Mouse (Mus musculus): ENCODE results near the gene Pip5kl1. TPM values are rescaled to one million over a fixed set of nuclear protein-coding genes. Genes with fewer than 3 reads are reported as not detected.
A peak's percentile ranks its signal among the peaks of the same experiment; 100 is the strongest.

The Pip5kl1 gene
- polyA plus RNA-seq, 1 experiment, result 39.7 TPM

- H3K4me1 ChIP-seq (ENCODE audit: control insufficient read depth, insufficient read depth, low read length), result peaks cover 6% of the 10 kb centered on the region
- H3K36me3 ChIP-seq (ENCODE audit: control insufficient read depth, insufficient read depth, low read length), result no peaks in the 10 kb centered on the region
- no peak overlapping the region; the same call in 1 of the 2 replicates for H3K4me3 ChIP-seq (ENCODE audit: control insufficient read depth, low read depth, low read length)
- TF ChIP-seq CTCF (IDR thresholded peaks at IDR 0.05; ENCODE audit: control insufficient read depth, insufficient read depth, insufficient replicate concordance, low read depth, low read length) (no peak), POLR2A (IDR thresholded peaks at IDR 0.05; ENCODE audit: control insufficient read depth, low read depth, low read length) (no peak)
- no peaks in the 10 kb centered on the region for H3K27me3 ChIP-seq (ENCODE audit: control insufficient read depth, insufficient read depth, low read length)
- no peak overlapping the region for H3K27ac ChIP-seq (ENCODE audit: control insufficient read depth, insufficient read depth, low read depth, low read length)
These were observed 13.2 kb downstream of the Pip5kl1 start for GRCm38 (mm10) chr2:32587731-32588321.

DNA sequence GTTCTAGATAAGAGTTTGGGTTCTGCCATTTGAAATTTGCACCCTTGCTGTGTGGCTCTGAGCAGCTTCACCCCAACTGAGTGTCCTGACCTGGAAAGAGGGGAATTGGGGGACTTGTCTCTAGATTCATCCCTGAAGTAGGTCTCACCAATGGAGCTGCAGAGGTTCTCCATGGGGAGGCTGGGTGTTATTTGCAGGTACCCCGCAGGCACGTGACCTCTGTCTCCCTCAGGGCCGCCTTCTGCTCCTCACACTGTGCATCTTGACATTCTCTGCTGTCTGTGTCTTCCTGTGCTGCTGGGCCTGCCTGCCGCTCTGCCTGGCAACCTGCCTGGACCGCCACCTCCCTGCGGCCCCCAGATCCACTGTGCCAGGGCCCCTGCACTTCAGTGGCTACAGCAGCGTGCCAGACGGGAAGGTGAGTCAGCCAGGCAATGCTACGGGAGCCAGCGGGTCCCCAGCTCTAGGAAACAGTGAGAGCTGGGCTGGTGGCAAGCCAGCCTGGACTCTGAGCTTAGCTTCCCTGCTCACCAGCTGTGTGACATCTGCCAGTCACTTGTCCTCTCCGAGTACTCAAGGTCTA lies 14.7 kb downstream of the Pip5kl1 start:
- Histone ChIP-seq H3K4me3 (ENCODE audit: control insufficient read depth, low read depth, low read length) (no peak overlapping the region), H3K4me1 (ENCODE audit: control insufficient read depth, insufficient read depth, low read length) (peaks cover 3% of the 10 kb centered on the region), H3K27ac (ENCODE audit: control insufficient read depth, insufficient read depth, low read depth, low read length) (no peak overlapping the region), H3K36me3 (ENCODE audit: control insufficient read depth, insufficient read depth, low read length) (no peaks in the 10 kb centered on the region), H3K27me3 (ENCODE audit: control insufficient read depth, insufficient read depth, low read length) (no peaks in the 10 kb centered on the region)
- no peak for TF ChIP-seq CTCF (IDR thresholded peaks at IDR 0.05; ENCODE audit: control insufficient read depth, insufficient read depth, insufficient replicate concordance, low read depth, low read length)
- TF ChIP-seq POLR2A (IDR thresholded peaks at IDR 0.05; ENCODE audit: control insufficient read depth, low read depth, low read length), result no peak

DNA sequence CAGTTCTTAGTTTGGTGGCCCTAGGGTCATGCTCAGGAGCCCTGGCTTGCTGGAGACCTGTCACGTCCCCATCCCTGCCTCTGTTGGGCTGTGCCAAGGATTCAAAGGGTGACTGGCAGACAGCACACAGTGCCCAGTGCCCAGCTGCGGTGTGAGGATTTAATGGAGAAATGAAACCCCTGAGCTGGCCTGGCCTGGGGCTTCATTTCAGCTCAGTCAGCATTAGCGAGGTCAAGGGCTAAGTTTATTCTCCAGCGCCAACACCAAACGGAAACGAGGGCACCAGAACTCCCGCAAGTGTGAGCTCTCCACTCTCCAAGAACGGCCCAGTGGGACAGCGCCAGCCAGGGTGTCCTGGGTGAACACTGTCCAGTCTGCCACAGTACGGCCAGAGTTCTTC lies 15.6 kb downstream of the Pip5kl1 start:
- H3K36me3 ChIP-seq (ENCODE audit: control insufficient read depth, insufficient read depth, low read length), result no peaks in the 10 kb centered on the region
- H3K4me3 ChIP-seq (ENCODE audit: control insufficient read depth, low read depth, low read length), result no peak overlapping the region
- no peak overlapping the region for H3K27ac ChIP-seq (ENCODE audit: control insufficient read depth, insufficient read depth, low read depth, low read length)
- H3K27me3 ChIP-seq (ENCODE audit: control insufficient read depth, insufficient read depth, low read length), result no peaks in the 10 kb centered on the region
- TF ChIP-seq POLR2A (IDR thresholded peaks at IDR 0.05; ENCODE audit: control insufficient read depth, low read depth, low read length) (no peak), CTCF (IDR thresholded peaks at IDR 0.05; ENCODE audit: control insufficient read depth, insufficient read depth, insufficient replicate concordance, low read depth, low read length) (no peak)
- peaks cover 3% of the 10 kb centered on the region for H3K4me1 ChIP-seq (ENCODE audit: control insufficient read depth, insufficient read depth, low read length)

DNA sequence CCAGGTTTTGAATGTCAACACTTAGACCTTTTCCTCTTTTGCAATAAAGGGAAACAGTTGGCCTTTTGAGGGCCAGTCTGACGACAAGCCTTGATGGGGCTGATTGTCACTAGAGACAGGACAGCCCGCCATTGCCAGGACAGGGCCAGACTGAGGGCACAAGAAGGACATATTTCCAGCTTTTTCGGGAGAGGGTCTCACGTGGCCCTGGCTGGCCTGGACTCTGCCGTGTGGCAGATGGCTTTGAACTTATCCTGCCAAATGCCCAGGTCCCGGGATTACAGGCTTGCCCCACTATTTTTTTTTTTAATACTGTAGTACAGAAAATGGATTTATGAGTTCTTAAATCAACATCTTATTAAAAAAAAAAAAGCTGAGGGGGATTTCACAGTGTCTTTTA lies 16.7 kb downstream of the Pip5kl1 start:
- Histone ChIP-seq H3K27ac (ENCODE audit: control insufficient read depth, insufficient read depth, low read depth, low read length) (no peak overlapping the region), H3K36me3 (ENCODE audit: control insufficient read depth, insufficient read depth, low read length) (no peaks in the 10 kb centered on the region), H3K4me3 (ENCODE audit: control insufficient read depth, low read depth, low read length) (no peak overlapping the region), H3K27me3 (ENCODE audit: control insufficient read depth, insufficient read depth, low read length) (no peaks in the 10 kb centered on the region), H3K4me1 (ENCODE audit: control insufficient read depth, insufficient read depth, low read length) (peaks cover 3% of the 10 kb centered on the region; the same call in 1 of the 2 replicates)
- TF ChIP-seq CTCF (IDR thresholded peaks at IDR 0.05; ENCODE audit: control insufficient read depth, insufficient read depth, insufficient replicate concordance, low read depth, low read length) (no peak), POLR2A (IDR thresholded peaks at IDR 0.05; ENCODE audit: control insufficient read depth, low read depth, low read length) (no peak)

- no peak overlapping the region for H3K4me3 ChIP-seq (ENCODE audit: control insufficient read depth, low read depth, low read length)
- no peak for TF ChIP-seq POLR2A (IDR thresholded peaks at IDR 0.05; ENCODE audit: control insufficient read depth, low read depth, low read length)
- no peak for TF ChIP-seq CTCF (IDR thresholded peaks at IDR 0.05; ENCODE audit: control insufficient read depth, insufficient read depth, insufficient replicate concordance, low read depth, low read length)
- H3K36me3 ChIP-seq (ENCODE audit: control insufficient read depth, insufficient read depth, low read length), result no peaks in the 10 kb centered on the region
- no peaks in the 10 kb centered on the region for H3K4me1 ChIP-seq (ENCODE audit: control insufficient read depth, insufficient read depth, low read length)
- H3K27ac ChIP-seq (ENCODE audit: control insufficient read depth, insufficient read depth, low read depth, low read length), result no peak overlapping the region
- no peaks in the 10 kb centered on the region for H3K27me3 ChIP-seq (ENCODE audit: control insufficient read depth, insufficient read depth, low read length)
These were observed 22.1 kb downstream of the Pip5kl1 start for GRCm38 (mm10) chr2:32596725-32597124.

DNA sequence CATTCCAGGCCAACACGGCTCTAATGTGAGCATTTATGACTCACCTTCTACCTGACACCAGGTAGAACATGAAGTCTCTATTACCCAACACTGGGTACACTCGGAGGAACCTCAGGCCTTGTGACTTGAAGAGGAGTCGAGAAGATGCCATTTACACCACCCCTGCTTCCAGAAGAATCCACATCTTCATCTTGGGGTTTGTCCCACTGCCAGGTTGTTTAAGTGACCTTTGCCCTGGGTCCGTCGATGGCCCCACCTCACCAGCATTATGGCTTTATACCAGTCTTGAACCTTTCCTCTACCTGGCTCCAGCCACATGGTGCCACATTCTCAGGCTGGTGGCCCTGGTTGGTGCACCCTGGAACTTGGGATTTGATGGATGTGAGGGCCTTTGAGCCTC lies 22.7 kb downstream of the Pip5kl1 start:
- Histone ChIP-seq H3K36me3 (ENCODE audit: control insufficient read depth, insufficient read depth, low read length) (no peaks in the 10 kb centered on the region), H3K27ac (ENCODE audit: control insufficient read depth, insufficient read depth, low read depth, low read length) (no peak overlapping the region), H3K27me3 (ENCODE audit: control insufficient read depth, insufficient read depth, low read length) (no peaks in the 10 kb centered on the region), H3K4me3 (ENCODE audit: control insufficient read depth, low read depth, low read length) (no peak overlapping the region), H3K4me1 (ENCODE audit: control insufficient read depth, insufficient read depth, low read length) (no peaks in the 10 kb centered on the region)
- no peak for TF ChIP-seq CTCF (IDR thresholded peaks at IDR 0.05; ENCODE audit: control insufficient read depth, insufficient read depth, insufficient replicate concordance, low read depth, low read length)
- no peak for TF ChIP-seq POLR2A (IDR thresholded peaks at IDR 0.05; ENCODE audit: control insufficient read depth, low read depth, low read length)

DNA sequence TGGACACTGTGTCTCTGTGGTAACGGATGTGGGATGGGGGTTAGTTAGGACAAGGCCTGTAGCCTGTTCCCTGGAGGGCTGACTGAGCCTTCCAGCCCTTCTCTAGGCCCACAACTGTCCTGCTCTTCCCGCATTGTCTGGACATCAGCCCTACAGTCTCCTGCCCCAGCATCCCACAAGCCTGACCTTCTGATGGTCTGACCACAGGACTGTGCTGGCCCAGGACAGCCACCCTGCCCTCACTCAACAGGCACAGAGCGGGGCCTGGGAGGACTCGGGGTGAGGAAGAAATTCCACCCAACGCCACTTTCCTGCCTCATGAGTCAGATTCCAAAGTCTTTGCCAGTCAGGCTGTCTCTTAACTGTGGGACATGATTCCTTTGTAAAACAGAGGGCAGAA lies 23.1 kb downstream of the Pip5kl1 start:
- Histone ChIP-seq H3K27ac (ENCODE audit: control insufficient read depth, insufficient read depth, low read depth, low read length) (no peak overlapping the region), H3K27me3 (ENCODE audit: control insufficient read depth, insufficient read depth, low read length) (no peaks in the 10 kb centered on the region), H3K4me1 (ENCODE audit: control insufficient read depth, insufficient read depth, low read length) (peaks cover 4% of the 10 kb centered on the region), H3K4me3 (ENCODE audit: control insufficient read depth, low read depth, low read length) (no peak overlapping the region), H3K36me3 (ENCODE audit: control insufficient read depth, insufficient read depth, low read length) (no peaks in the 10 kb centered on the region)
- TF ChIP-seq CTCF (IDR thresholded peaks at IDR 0.05; ENCODE audit: control insufficient read depth, insufficient read depth, insufficient replicate concordance, low read depth, low read length), result 0 out of 2 replicates have a peak, but pooled peaks have one; percentile 8
- no peak for TF ChIP-seq POLR2A (IDR thresholded peaks at IDR 0.05; ENCODE audit: control insufficient read depth, low read depth, low read length)
